Mouse (Mus musculus) WW6 (cell line): ENCODE data around the gene Neurod2.

ENCODE experiments used
- DNase-seq: peaks from one replicate; pipeline ENCODE4 v3.0.0-alpha.2; 2013; ENCODE audit warnings: low read depth, low spot score

The Neurod2 gene

GRCm38 (mm10) chr11:98354445-98354844 lies 25.0 kb upstream of the Neurod2 start:
- DNase-seq: no peak

DNA sequence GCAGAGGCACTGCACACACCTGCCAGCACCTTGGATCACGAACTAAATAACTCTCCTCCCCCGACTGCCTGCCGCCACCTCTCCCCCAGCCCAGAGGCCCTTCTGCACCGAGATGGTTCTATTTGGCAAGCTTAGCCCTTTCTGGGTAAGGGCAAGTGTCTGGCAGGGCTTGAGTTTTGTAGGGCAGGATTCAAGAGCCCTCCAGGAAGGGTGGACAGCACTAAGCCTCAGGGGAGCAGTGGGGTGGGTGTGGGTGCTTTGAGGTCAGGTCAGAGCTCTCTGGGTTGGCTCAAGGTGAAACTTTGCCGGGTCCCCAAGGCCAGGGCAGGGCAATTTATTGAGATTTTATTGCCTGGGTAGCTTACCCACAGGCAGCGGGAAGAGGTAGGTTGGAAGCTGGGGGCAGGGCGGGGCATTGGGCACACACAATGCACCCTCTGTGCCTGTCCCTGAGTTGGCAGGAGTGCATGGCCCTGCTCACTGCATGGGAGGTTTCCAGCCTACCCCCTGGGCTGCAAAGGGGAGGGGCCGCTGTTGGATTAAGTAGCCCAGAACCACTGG lies 24.3 kb upstream of the Neurod2 start:
- no peak for DNase-seq

DNA sequence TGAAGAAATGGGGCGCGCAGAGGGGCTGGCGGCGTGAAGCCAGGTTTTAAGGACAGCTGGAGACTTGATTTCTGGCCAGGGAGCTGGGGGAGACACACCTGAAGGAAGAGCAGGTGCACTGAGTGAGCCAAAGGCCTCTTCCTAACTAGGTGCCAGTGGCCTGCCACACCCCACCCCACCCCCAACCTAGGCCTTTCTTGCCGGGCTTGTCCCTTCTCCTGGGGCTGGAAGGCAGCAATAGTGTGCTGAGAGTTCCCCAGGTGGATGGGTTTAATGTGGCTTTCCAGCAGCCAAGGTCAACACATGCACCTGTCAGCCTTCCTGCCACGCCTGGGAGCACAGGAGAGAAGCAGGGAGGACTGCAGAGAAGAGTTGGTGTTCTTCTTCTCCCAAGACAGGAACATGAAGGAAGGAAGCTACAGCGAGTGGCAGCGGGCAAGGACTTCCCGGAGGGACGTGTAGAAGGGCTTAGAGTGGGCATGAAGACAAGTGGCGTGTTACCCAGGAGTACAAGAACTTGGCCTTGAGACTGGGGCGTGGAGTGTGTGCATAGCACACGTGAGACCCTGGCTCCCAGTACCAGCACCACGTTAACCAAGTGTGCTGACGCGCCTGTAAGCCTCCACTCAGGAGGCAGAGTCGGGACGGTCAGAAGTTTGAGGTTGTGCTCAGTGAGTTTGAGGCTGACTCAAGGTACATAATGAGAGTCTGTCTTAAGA lies 23.0 kb upstream of the Neurod2 start:
- DNase-seq: no peak

- DNase-seq: no peak
Measured at GRCm38 (mm10) chr11:98349308-98349707, 19.9 kb upstream of the Neurod2 start.

- no peak for DNase-seq
Measured at GRCm38 (mm10) chr11:98348083-98348961, 18.9 kb upstream of the Neurod2 start, which contains the start of gene Ppp1r1b. TSS of gene Ppp1r1b (plus strand) at chr11:98348404.

- DNase-seq: no peak
Measured at GRCm38 (mm10) chr11:98347385-98348082, 18.1 kb upstream of the Neurod2 start.

DNA sequence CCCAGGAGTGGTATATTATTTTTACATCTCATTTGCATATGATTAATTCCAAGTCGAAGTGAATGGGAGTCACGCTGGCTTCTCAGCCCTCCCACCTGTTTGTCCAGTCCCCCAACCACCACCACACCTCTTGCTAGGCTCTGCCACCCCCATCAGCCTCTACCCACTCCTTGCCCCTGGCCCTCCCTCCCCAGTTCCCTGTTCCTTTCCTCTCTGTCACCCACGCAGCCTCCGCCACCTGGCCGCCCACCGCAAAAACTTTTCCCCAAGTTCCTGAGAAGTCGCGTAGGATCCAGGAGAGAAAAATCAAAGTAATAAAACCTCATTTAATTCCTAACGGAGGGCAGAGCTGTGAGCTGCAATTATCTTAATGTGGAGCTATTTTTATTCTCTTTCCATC lies 16.7 kb upstream of the Neurod2 start:
- no peak for DNase-seq

DNA sequence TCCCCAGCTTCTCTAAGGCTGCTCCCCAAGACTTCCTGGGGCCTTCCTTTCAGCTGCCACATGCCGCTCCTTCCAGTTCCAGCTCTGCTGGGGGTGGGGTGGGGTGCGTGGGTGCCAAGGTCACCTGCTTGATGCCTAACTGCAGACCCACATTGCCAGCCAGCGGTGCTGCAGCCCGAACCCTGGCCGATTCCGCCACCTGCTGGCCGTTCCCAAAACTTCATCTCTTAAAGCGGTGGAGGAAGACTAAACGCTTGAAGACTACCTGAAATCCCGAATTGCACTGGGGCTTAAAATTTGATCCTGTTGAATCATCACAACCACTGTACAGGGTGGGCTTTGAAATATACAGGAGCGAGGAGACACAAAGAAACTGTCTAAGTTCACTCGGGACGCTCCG lies 15.8 kb upstream of the Neurod2 start:
- peak; percentile 72 for DNase-seq

DNA sequence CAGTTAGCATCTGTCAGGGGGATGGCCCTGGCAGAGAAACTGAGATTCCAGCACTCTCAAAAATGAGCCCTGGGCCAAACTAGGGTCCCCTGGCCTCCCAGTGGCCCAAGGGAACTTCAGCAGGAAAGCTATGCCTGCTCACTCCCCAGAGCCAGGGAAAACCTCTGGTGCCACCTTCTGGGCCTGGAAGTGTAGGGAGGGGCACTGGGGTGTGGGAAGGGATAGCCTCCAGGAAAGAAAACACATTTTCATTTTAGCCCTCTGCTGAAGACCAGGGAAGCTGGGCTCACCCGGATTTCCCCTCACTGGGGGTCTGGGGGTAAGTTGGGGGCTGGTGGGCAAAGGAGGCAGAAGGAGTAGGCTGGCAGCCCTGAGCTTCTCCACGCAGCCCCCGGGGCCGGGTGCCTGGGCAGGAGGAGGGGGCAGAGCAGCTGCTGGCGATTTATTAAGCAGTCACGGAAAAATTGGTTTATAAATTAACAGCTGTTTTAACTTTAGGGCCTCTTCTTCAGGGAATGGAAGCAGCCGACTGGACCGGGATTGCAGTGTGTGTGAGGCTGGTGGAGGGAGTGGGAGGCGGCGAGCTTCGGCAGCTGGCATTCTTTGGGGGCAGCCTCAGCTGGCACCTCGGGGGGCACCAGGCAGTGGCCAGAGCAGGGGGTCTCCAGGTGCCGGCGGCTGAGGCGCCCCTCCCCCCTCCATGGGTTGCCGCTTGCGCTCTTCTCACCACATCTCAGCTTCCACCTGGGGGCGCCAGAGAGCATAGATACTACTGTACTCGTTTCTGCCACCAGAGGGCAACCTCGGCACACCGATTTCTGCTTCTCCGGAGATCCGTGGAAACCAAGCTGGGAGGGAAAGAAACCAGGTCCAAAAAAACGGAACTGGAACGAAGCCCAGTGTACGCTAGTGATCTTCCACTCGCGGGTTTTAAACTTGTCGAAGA lies 12.8 kb upstream of the Neurod2 start:
- peak; percentile 78 for DNase-seq

DNA sequence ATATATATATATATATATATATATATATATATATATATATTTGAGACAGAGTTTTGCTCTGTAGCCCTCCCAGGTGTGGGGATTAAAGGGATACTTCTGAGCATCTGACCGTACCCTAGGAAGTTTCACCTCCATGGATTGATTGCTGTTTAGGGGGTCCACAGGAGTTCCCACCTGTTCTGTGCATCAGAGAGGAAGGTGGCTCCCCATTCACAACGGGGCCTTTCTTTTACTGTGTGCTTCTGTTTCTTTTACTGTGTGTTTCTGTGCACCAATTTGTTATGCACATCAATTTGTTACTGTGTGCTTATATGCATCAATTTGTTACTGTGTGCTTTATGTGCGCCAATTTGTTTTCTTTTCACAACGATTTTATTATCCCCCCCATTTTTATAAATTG lies 11.7 kb upstream of the Neurod2 start:
- no peak for DNase-seq

DNA sequence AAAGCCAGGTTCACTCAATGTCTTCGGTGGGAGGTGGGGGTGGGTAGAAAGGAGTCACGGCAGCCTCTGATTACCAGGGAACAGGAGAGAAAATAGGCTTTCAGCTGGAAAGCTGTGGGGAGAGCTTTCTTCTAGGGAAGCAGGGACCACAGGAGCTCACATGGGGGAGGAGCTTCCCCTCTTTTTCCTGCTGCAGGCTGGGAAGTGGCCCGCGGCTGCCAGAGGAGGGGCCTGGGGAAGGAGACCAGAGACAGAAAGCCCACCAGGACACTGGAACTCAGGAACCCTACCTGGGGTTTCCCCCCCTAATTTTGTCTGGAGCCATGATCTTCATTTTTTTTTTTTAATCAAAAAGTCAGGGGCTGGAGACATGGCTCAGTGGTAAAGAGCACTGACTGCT lies 11.1 kb upstream of the Neurod2 start:
- no peak for DNase-seq

- no peak for DNase-seq
Measured at GRCm38 (mm10) chr11:98339679-98340287, 10.3 kb upstream of the Neurod2 start.

DNA sequence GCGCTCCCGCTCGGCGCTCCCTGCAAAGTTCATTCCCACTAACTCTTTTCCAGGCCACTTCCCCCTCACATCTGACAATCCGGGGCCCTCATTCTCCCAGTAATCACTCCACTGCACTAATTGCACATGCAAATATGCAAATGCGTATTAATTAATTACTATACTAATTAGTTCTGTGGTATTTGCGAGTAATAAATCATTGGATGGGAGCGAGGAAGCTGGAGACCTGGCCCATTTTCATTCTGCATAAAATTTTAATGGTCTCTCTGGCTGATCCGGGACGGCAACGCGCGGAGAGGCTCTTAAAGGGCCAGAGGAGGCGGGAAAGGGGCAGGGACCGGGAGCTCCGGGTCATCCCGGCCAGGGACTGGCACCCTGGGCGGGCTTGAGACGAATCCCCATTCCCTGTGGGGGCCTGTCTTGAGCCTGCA lies 9.6 kb upstream of the Neurod2 start:
- no peak for DNase-seq

- DNase-seq: no peak
Measured at GRCm38 (mm10) chr11:98338507-98338961, 9.1 kb upstream of the Neurod2 start.

- no peak for DNase-seq
Measured at GRCm38 (mm10) chr11:98336245-98337107, 7.0 kb upstream of the Neurod2 start.

GRCm38 (mm10) chr11:98335250-98335649 lies 5.8 kb upstream of the Neurod2 start:
- no peak for DNase-seq

DNA sequence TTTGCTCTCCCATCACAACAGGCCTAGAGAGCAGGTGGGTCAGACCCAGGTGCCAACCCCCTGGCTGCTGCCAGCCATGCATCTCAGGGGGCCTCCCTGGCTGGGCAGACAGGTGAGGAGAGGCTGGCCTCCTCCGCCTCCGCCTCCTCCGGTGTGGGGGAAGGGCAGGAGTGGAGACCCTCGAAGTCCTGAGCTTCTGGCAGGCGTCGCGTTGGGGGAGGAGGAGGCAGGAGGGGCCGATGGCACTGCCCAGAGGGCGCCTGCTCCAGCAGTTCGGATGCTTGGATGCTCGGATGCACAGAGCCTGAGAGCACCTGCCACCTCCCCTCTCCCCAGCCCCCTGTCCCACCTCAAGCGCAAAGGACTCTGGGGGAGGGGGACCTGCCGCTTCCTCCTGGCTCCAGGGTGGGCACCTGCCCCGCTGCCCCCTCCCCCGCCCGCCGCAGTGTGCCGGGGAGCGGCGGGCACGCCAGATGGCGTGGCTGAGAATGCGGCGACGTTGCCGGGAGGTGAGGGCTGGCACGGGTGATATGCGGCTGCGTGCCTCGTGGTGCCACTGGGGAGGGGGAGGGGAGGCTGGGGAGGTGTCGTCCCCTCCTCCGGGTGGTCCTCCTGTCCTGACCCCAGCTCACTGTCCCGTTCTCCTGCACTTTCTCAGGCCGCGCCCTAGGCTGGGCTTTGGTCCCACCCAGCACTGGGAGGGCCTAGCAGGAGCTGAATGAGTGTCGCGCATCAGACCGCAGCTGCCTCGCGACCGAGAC lies 4.7 kb upstream of the Neurod2 start:
- DNase-seq: no peak

GRCm38 (mm10) chr11:98333263-98333696 lies 3.8 kb upstream of the Neurod2 start:
- no peak for DNase-seq
